Mouse (Mus musculus): ENCODE results near the gene Sap30bp.

- TF ChIP-seq CTCF (IDR thresholded peaks at IDR 0.05) = peak; percentile 6; the same call in 1 of the 2 replicates
- TF ChIP-seq POLR2A (IDR thresholded peaks at IDR 0.05; ENCODE audit: insufficient read depth, low read depth, low read length) = no peak
- TF ChIP-seq EP300 (IDR thresholded peaks at IDR 0.05; ENCODE audit: insufficient read depth, low read depth, low read length) = no peak
These were observed 8.9 kb downstream of the Sap30bp start for GRCm38 (mm10) chr11:115941980-115942379.
